ENCODE assay signal across 27 mouse cellular contexts in the genomic region with DNA sequence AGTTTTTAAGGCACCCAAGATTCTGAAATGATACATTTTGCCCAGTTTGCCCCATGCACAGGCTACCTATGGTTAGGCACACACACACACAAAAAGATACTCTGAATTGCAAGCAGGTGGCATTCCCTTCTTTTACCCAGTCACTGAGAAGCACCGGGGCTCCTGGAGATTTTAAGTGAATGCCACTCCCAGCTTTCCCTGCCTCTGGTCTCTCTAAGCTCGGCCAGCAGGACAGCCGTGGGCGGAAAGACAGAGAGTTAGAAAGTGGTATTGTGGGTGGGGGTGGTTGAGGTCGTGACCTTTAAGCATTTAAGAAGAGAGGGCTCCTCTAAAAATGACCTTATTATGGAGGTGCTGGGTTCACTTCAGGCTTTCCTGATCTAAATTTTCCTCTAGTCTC. TPM values are rescaled to one million over a fixed set of nuclear protein-coding genes. Genes with fewer than 3 reads are reported as not detected.
DNase-seq lines count a peak whose midpoint lies in the region; ATAC-seq lines count a peak whose summit lies in the region.
"Had no signal": no experiment of that assay in that cellular context is flagged by ENCODE, and none has a peak within 500 bp of the region (broad histone marks: within the 10 kb centered on the region; RNA-seq: fewer than 3 reads in every experiment).

No protein-coding gene starts in this region.

- peaks cover 4% of the 10 kb centered on the region for H3K4me1 ChIP-seq in hindbrain, embryonic 11.5 days (replicated peaks; ENCODE audit: control insufficient read depth, insufficient read depth, low read length)
- peaks cover 40% of the 10 kb centered on the region for H3K4me1 ChIP-seq in hindbrain, embryonic 10.5 days (replicated peaks)
- H3K4me1 ChIP-seq in neural tube, embryonic 15.5 days, result peaks cover 41% of the 10 kb centered on the region
- H3K4me1 ChIP-seq in embryonic facial prominence, embryonic 10.5 days, result peaks cover 83% of the 10 kb centered on the region
- peaks cover 65% of the 10 kb centered on the region for H3K4me1 ChIP-seq in embryonic facial prominence, embryonic 13.5 days

- H3K27me3 ChIP-seq in hindbrain, embryonic 11.5 days (ENCODE audit: control insufficient read depth, insufficient read depth, low read length), result peaks cover 89% of the 10 kb centered on the region
- H3K27me3 ChIP-seq in hindbrain, embryonic 10.5 days (ENCODE audit: insufficient read depth, poor library complexity, severe bottlenecking), result peaks cover 100% of the 10 kb centered on the region
- peaks cover 76% of the 10 kb centered on the region for H3K27me3 ChIP-seq in neural tube, embryonic 15.5 days (replicated peaks)
- H3K27me3 ChIP-seq in embryonic facial prominence, embryonic 10.5 days (replicated peaks; ENCODE audit: low read depth, poor library complexity, severe bottlenecking), result peaks cover 100% of the 10 kb centered on the region
- peaks cover 94% of the 10 kb centered on the region for H3K27me3 ChIP-seq in embryonic facial prominence, embryonic 13.5 days
- H3K27me3 ChIP-seq: Patski had no signal

- H3K36me3 ChIP-seq in hindbrain, embryonic 11.5 days (ENCODE audit: control insufficient read depth, insufficient read depth, low read length), result no peaks in the 10 kb centered on the region
- no peaks in the 10 kb centered on the region for H3K36me3 ChIP-seq in hindbrain, embryonic 10.5 days
- H3K36me3 ChIP-seq in neural tube, embryonic 15.5 days, result no peaks in the 10 kb centered on the region
- no peaks in the 10 kb centered on the region for H3K36me3 ChIP-seq in embryonic facial prominence, embryonic 10.5 days (replicated peaks)
- H3K36me3 ChIP-seq in embryonic facial prominence, embryonic 13.5 days, result no peaks in the 10 kb centered on the region
- H3K36me3 ChIP-seq: embryonic facial prominence, embryonic 12.5 days; forebrain, embryonic 12.5 days; forebrain, embryonic 15.5 days; G1E; hindbrain, embryonic 12.5 days; hindbrain, embryonic 15.5 days had no signal

- ATAC-seq in hindbrain, embryonic 11.5 days (ENCODE audit: low FRiP score), result no peak
- no peak for ATAC-seq in neural tube, embryonic 15.5 days (ENCODE audit: low FRiP score)
- no peak for ATAC-seq in embryonic facial prominence, embryonic 13.5 days (ENCODE audit: insufficient number of reproducible peaks, insufficient read depth, low FRiP score, low TSS enrichment, low read depth)
- ATAC-seq: forebrain, embryonic 15.5 days; intestine, postnatal 0 days; Patski had no signal

- H3K4me3 ChIP-seq in hindbrain, embryonic 11.5 days (ENCODE audit: low read depth, low read length), result no peak overlapping the region
- no peak overlapping the region for H3K4me3 ChIP-seq in hindbrain, embryonic 10.5 days
- H3K4me3 ChIP-seq in neural tube, embryonic 15.5 days (replicated peaks), result no peak overlapping the region
- no peak overlapping the region for H3K4me3 ChIP-seq in embryonic facial prominence, embryonic 10.5 days
- no peak overlapping the region for H3K4me3 ChIP-seq in embryonic facial prominence, embryonic 13.5 days
- H3K4me3 ChIP-seq: embryonic facial prominence, embryonic 12.5 days; erythroblast, embryonic 14.5 days; forebrain, embryonic 12.5 days; forebrain, embryonic 15.5 days; heart, adult 2 months; hindbrain, embryonic 12.5 days; hindbrain, embryonic 15.5 days had no signal

- H3K9ac ChIP-seq in hindbrain, embryonic 11.5 days (ENCODE audit: low read depth, low read length), result no peak overlapping the region
- H3K9ac ChIP-seq in neural tube, embryonic 15.5 days (replicated peaks), result no peak overlapping the region
- no peak overlapping the region for H3K9ac ChIP-seq in embryonic facial prominence, embryonic 13.5 days
- H3K9ac ChIP-seq: embryonic facial prominence, embryonic 12.5 days; forebrain, embryonic 12.5 days; forebrain, embryonic 15.5 days; hindbrain, embryonic 12.5 days; hindbrain, embryonic 15.5 days had no signal

- DNase-seq in hindbrain, embryonic 11.5 days (ENCODE audit: low spot score), result peak; percentile 26
- no peak for DNase-seq in hindbrain, embryonic 10.5 days (ENCODE audit: low spot score)
- peak; percentile 23 for DNase-seq in neural tube, embryonic 10.5 days (ENCODE audit: extremely low spot score, low spot score)
- DNase-seq in embryonic facial prominence, embryonic 10.5 days (ENCODE audit: low spot score), result no peak
- DNase-seq in B cell, adult 2 months, result no peak
- DNase-seq: adrenal gland, postnatal 10 days; adrenal gland, postnatal 36 days; cerebellum, adult 18-20 months; cerebellum, adult 9-10 months; cerebellum, postnatal 14 days; gastrocnemius, postnatal 10 days; gastrocnemius, postnatal 36 days; heart, adult 2 months; heart, postnatal 36 days had no signal

- H3K9me3 ChIP-seq in hindbrain, embryonic 11.5 days (ENCODE audit: control insufficient read depth, low read length), result no peaks in the 10 kb centered on the region
- H3K9me3 ChIP-seq in hindbrain, embryonic 10.5 days, result no peaks in the 10 kb centered on the region
- H3K9me3 ChIP-seq in neural tube, embryonic 15.5 days (replicated peaks), result no peaks in the 10 kb centered on the region
- H3K9me3 ChIP-seq in embryonic facial prominence, embryonic 10.5 days, result no peaks in the 10 kb centered on the region
- no peaks in the 10 kb centered on the region for H3K9me3 ChIP-seq in embryonic facial prominence, embryonic 13.5 days
- H3K9me3 ChIP-seq: embryonic facial prominence, embryonic 12.5 days; forebrain, embryonic 12.5 days; forebrain, embryonic 15.5 days; G1E; hindbrain, embryonic 12.5 days; hindbrain, embryonic 15.5 days had no signal

- H3K4me2 ChIP-seq in hindbrain, embryonic 11.5 days (replicated peaks; ENCODE audit: low read depth, low read length), result no peak overlapping the region
- no peak overlapping the region for H3K4me2 ChIP-seq in neural tube, embryonic 15.5 days
- H3K4me2 ChIP-seq in embryonic facial prominence, embryonic 13.5 days, result no peak overlapping the region
- H3K4me2 ChIP-seq: embryonic facial prominence, embryonic 12.5 days; forebrain, embryonic 12.5 days; forebrain, embryonic 15.5 days; heart, embryonic 11.5 days; hindbrain, embryonic 12.5 days; hindbrain, embryonic 15.5 days had no signal

- H3K27ac ChIP-seq in hindbrain, embryonic 11.5 days (ENCODE audit: low read depth, low read length), result no peak overlapping the region
- H3K27ac ChIP-seq in hindbrain, embryonic 10.5 days, result no peak overlapping the region
- no peak overlapping the region for H3K27ac ChIP-seq in neural tube, embryonic 15.5 days (replicated peaks)
- 0 out of 2 replicates have a peak overlapping the region, but pooled peaks have one; percentile 14 for H3K27ac ChIP-seq in embryonic facial prominence, embryonic 10.5 days (replicated peaks)
- H3K27ac ChIP-seq in embryonic facial prominence, embryonic 13.5 days, result peak overlapping the region; percentile 22; the same call in 1 of the 2 replicates
- H3K27ac ChIP-seq: embryonic facial prominence, embryonic 12.5 days; forebrain, embryonic 12.5 days; forebrain, embryonic 15.5 days; heart, adult 2 months; hindbrain, embryonic 12.5 days; hindbrain, embryonic 15.5 days had no signal

- WGBS in hindbrain, embryonic 11.5 days, result 5% methylated on average over 5 of the region's 5 CpGs
- 2% methylated on average over 5 of the region's 5 CpGs for WGBS in hindbrain, embryonic 10.5 days
- 7% methylated on average over 5 of the region's 5 CpGs for WGBS in neural tube, embryonic 15.5 days
- WGBS in embryonic facial prominence, embryonic 10.5 days, result 3% methylated on average over 5 of the region's 5 CpGs
- WGBS in embryonic facial prominence, embryonic 13.5 days, result 20% methylated on average over 5 of the region's 5 CpGs

RNA-seq across cellular contexts. Expression of a gene that starts 31.6 kb away (rescaled TPM):
- polyA plus RNA-seq in hindbrain, embryonic 11.5 days (2014; fragmentation: Nextera tagmentation; extraction: Ambion mirVana), result 15.5 and 20.6 TPM in 2 replicates
- 6.7 and 13.8 TPM in 2 replicates for polyA plus RNA-seq in hindbrain, embryonic 10.5 days (2016; fragmentation: Nextera tagmentation; extraction: Ambion mirVana)
- 5.5 and 6.5 TPM in 2 replicates for polyA plus RNA-seq in neural tube, embryonic 15.5 days (2015; fragmentation: Nextera tagmentation; extraction: Ambion mirVana)
- polyA plus RNA-seq in embryonic facial prominence, embryonic 10.5 days (2016; fragmentation: Nextera tagmentation; extraction: Ambion mirVana), result 8.3 and 8.5 TPM in 2 replicates
- 17.5 and 20.5 TPM in 2 replicates for polyA plus RNA-seq in embryonic facial prominence, embryonic 13.5 days (2015; fragmentation: Nextera tagmentation; extraction: Ambion mirVana)
- polyA plus RNA-seq: erythroblast, embryonic 14.5 days; heart, postnatal 0 days had no signal

Comparison
In these comparisons a context has a peak if more than half of its experiments do, and no peak if none do; other contexts are left out.
1. DNase-seq: peak in hindbrain, embryonic 11.5 days (single experiment) and neural tube, embryonic 10.5 days (single experiment); none in hindbrain, embryonic 10.5 days (single experiment), embryonic facial prominence, embryonic 10.5 days (single experiment) and B cell, adult 2 months (0 of 2).
2. H3K27ac ChIP-seq: peak in embryonic facial prominence, embryonic 10.5 days (single experiment) and embryonic facial prominence, embryonic 13.5 days (single experiment); none in hindbrain, embryonic 11.5 days (single experiment), hindbrain, embryonic 10.5 days (single experiment) and neural tube, embryonic 15.5 days (single experiment).